Mouse (Mus musculus): ENCODE results near the gene Nme1.

- TF ChIP-seq GATA1 (IDR thresholded peaks at IDR 0.05; ENCODE audit: borderline replicate concordance, low read length) (no peak), FLI1 (IDR thresholded peaks at IDR 0.05; ENCODE audit: low read length) (no peak)
These were observed 18.0 kb upstream of the Nme1 start for GRCm38 (mm10) chr11:93986298-93986697.
